Mouse (Mus musculus): ENCODE results near the gene Arel1.

Gene Arel1

GRCm38 (mm10) chr12:84948584-84949285, 22.0 kb downstream of the Arel1 start:
- no peak for DNase-seq (ENCODE audit: low spot score in 2 of 2)

GRCm38 (mm10) chr12:84947894-84948583, 22.7 kb downstream of the Arel1 start:
- DNase-seq (ENCODE audit: low spot score in 2 of 2), result no peak

- no peak for DNase-seq (ENCODE audit: low spot score in 2 of 2)
Measured at GRCm38 (mm10) chr12:84944813-84945553, 25.7 kb downstream of the Arel1 start.

GRCm38 (mm10) chr12:84944150-84944812, 26.4 kb downstream of the Arel1 start:
- no peak for DNase-seq (ENCODE audit: low spot score in 2 of 2)

GRCm38 (mm10) chr12:84943006-84943952, 27.4 kb downstream of the Arel1 start:
- no peak for DNase-seq (ENCODE audit: low spot score in 2 of 2)

GRCm38 (mm10) chr12:84941717-84942116, 29.0 kb downstream of the Arel1 start:
- no peak for DNase-seq (ENCODE audit: low spot score in 2 of 2)

GRCm38 (mm10) chr12:84940343-84940742, 30.4 kb downstream of the Arel1 start:
- DNase-seq (ENCODE audit: low spot score in 2 of 2), result no peak

GRCm38 (mm10) chr12:84939117-84939516, 31.6 kb downstream of the Arel1 start:
- no peak for DNase-seq (ENCODE audit: low spot score in 2 of 2)

- DNase-seq (ENCODE audit: low spot score in 2 of 2), result no peak
Measured at GRCm38 (mm10) chr12:84935343-84935742, 35.4 kb downstream of the Arel1 start.

- DNase-seq (ENCODE audit: low spot score in 2 of 2), result no peak
Measured at GRCm38 (mm10) chr12:84932210-84932609, 38.5 kb downstream of the Arel1 start.

GRCm38 (mm10) chr12:84926542-84926941, 44.2 kb downstream of the Arel1 start:
- no peak for DNase-seq (ENCODE audit: low spot score in 2 of 2)

- no peak for DNase-seq (ENCODE audit: low spot score in 2 of 2)
Measured at GRCm38 (mm10) chr12:84924324-84924723, 46.4 kb downstream of the Arel1 start.

GRCm38 (mm10) chr12:84921881-84922419, 48.8 kb downstream of the Arel1 start:
- no peak for DNase-seq (ENCODE audit: low spot score in 2 of 2)

GRCm38 (mm10) chr12:84918809-84919208, 51.9 kb downstream of the Arel1 start:
- DNase-seq (ENCODE audit: low spot score in 2 of 2), result no peak

GRCm38 (mm10) chr12:84917799-84918198, 52.9 kb downstream of the Arel1 start:
- no peak for DNase-seq (ENCODE audit: low spot score in 2 of 2)

- no peak for DNase-seq (ENCODE audit: low spot score in 2 of 2)
Measured at GRCm38 (mm10) chr12:84914959-84915358, 55.7 kb downstream of the Arel1 start.

- DNase-seq (ENCODE audit: low spot score in 2 of 2), result peak in 1 of 2 experiments; percentile 12
Measured at GRCm38 (mm10) chr12:84912652-84913104, 58.0 kb downstream of the Arel1 start.

- DNase-seq (ENCODE audit: low spot score in 2 of 2), result no peak
Measured at GRCm38 (mm10) chr12:84911640-84912039, 59.1 kb downstream of the Arel1 start.

GRCm38 (mm10) chr12:84910066-84910465, 60.6 kb downstream of the Arel1 start:
- no peak for DNase-seq (ENCODE audit: low spot score in 2 of 2)
